Mouse (Mus musculus) olfactory bulb, adult 2 months (tissue): Measurements from ENCODE around the gene Pola2.

ENCODE experiments used
- CTCF ChIP-seq: fragments of 200-500 bp; IDR thresholded peaks from 2 replicates; pipeline ENCODE4 v1.5.1; 2012; ENCODE audit warnings: low read depth, mild to moderate bottlenecking, low read length, moderate library complexity; ENCODE audit not compliant: insufficient read depth
- POLR2A ChIP-seq: fragments of 200-500 bp; IDR thresholded peaks from 2 replicates; pipeline ENCODE4 v1.6.1; 2012; ENCODE audit warnings: mild to moderate bottlenecking, low read depth, low read length, moderate library complexity; ENCODE audit not compliant: insufficient read depth

DNA sequence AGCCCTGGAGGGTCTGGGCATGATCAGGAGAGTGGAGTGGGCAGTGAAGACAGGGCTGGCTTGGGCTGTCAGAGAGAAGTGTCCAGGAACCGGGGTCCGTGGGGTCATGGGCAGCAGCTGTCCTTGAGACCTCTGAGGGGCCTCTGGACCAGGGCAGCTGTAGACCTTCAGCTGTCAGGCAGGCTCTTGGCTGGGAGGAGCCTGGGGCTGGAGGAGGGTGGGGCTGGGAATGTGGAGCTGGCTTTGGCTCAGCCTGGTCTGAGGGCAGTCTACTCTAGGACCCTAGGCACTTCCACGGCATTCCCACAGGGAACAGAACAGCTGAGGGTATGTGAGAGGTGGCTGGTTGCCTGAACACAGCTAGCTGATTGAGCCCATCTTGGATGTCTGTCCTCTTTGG is 28.7 kb downstream of the Pola2 start:
- TF ChIP-seq CTCF (no peak), POLR2A (no peak)
